Mouse (Mus musculus): ENCODE measurements around the gene Zfand2a.

- peak; percentile 62 for TF ChIP-seq CTCF (IDR thresholded peaks at IDR 0.05; ENCODE audit: low read depth)
- TF ChIP-seq EP300 (IDR thresholded peaks at IDR 0.05; ENCODE audit: low read depth): no peak
Measured at GRCm38 (mm10) chr5:139510682-139511366, 26.5 kb upstream of the Zfand2a start.
